Mouse (Mus musculus) embryonic facial prominence, embryonic 11.5 days (tissue): ENCODE measurements around the gene Fbxo41. TPM values are rescaled to one million over a fixed set of nuclear protein-coding genes. Genes with fewer than 3 reads are reported as not detected.
A peak's percentile ranks its signal among the peaks of the same experiment; 100 is the strongest.

Experiments
- ATAC-seq: fragments of 200-750 bp; cut with Nextera tagmentation; replicated peaks from 2 replicates; pipeline ENCODE4 v1.8.0; 2017; ENCODE audit warnings: low read depth; ENCODE audit not compliant: insufficient number of reproducible peaks, low FRiP score, low TSS enrichment
- DNase-seq: peaks from one replicate; pipeline ENCODE4 v3.0.0-alpha.2; 2015; ENCODE audit warnings: low spot score
- H3K27ac ChIP-seq: fragments of 300-500 bp; sonication (generic); replicated peaks from 2 replicates; pipeline ENCODE4 v1.5.1; 2014; ENCODE audit warnings: mild to moderate bottlenecking, low read depth, low read length, control low read depth
- H3K27me3 ChIP-seq: fragments of 300-500 bp; sonication (generic); 2 replicates; pipeline ENCODE4 v1.6.1; 2014; ENCODE audit warnings: mild to moderate bottlenecking, low read length, moderate library complexity, mixed read lengths; ENCODE audit not compliant: control insufficient read depth, insufficient read depth
- H3K36me3 ChIP-seq: fragments of 300-500 bp; sonication (generic); replicated peaks from 2 replicates; pipeline ENCODE4 v1.6.1; 2014; ENCODE audit warnings: low read depth, mild to moderate bottlenecking, low read length, moderate library complexity, mixed read lengths; ENCODE audit not compliant: control insufficient read depth, insufficient read depth
- H3K4me1 ChIP-seq: fragments of 300-500 bp; sonication (generic); 2 replicates; pipeline ENCODE4 v1.6.1; 2014; ENCODE audit warnings: low read length, mixed read lengths; ENCODE audit not compliant: control insufficient read depth, insufficient read depth
- H3K4me2 ChIP-seq: fragments of 300-500 bp; sonication (generic); 2 replicates; pipeline ENCODE4 v1.6.1; 2014; ENCODE audit warnings: low read depth, mild to moderate bottlenecking, control low read depth, low read length, moderate library complexity
- H3K4me3 ChIP-seq: fragments of 300-500 bp; sonication (generic); 2 replicates; pipeline ENCODE4 v1.5.1; 2014; ENCODE audit warnings: low read depth, low read length, control low read depth
- H3K9ac ChIP-seq: fragments of 300-500 bp; sonication (generic); replicated peaks from 2 replicates; pipeline ENCODE4 v1.6.1; 2014; ENCODE audit warnings: mild to moderate bottlenecking, control low read depth, low read length
- H3K9me3 ChIP-seq: fragments of 300-500 bp; sonication (generic); replicated peaks from 2 replicates; pipeline ENCODE4 v1.6.1; 2016; ENCODE audit warnings: mild to moderate bottlenecking, low read length, inconsistent platforms, mixed read lengths; ENCODE audit not compliant: control insufficient read depth
- WGBS: fragments of 180-500 bp; shearing (Covaris S2); extraction: QIAGEN DNeasy Blood & Tissue Kit; methylation state at CpG from one replicate; pipeline ENCODE4 v1.1.7; 2014; 5-methylcytosine and 5-hydroxymethylcytosine counted together
- polyA plus RNA-seq: library from polyadenylated mRNA; unstranded; fragments of >200 nt; fragmentation: Nextera tagmentation; extraction: Ambion mirVana; gene quantifications from 2 replicates; pipeline ENCODE4 v1.2.1, GENCODE M21; 2014

Fbxo41 gene
- polyA plus RNA-seq, 1 experiment from 2014 or later: 0.35 TPM

- H3K4me3 ChIP-seq: peak overlapping the region; percentile 74
- no peak overlapping the region for H3K27ac ChIP-seq
- peaks cover 4% of the 10 kb centered on the region; the same call in 1 of the 2 replicates for H3K27me3 ChIP-seq
- H3K9ac ChIP-seq: peak overlapping the region; percentile 71
- ATAC-seq: peak; percentile 87
- no peaks in the 10 kb centered on the region; the same call in 1 of the 2 replicates for H3K4me1 ChIP-seq
- no peaks in the 10 kb centered on the region for H3K36me3 ChIP-seq
- peak; percentile 50 for DNase-seq
- peak overlapping the region; percentile 94 for H3K4me2 ChIP-seq
- no peaks in the 10 kb centered on the region for H3K9me3 ChIP-seq
- WGBS: 2% methylated on average over 31 of the region's 37 CpGs
These were observed 487 bp downstream of the Fbxo41 start for GRCm38 (mm10) chr6:85502103-85502910.

- Histone ChIP-seq H3K9ac (no peak overlapping the region), H3K4me3 (peak overlapping the region; percentile 74), H3K9me3 (no peaks in the 10 kb centered on the region), H3K4me2 (peak overlapping the region; percentile 94; the same call in 1 of the 2 replicates), H3K4me1 (no peaks in the 10 kb centered on the region; the same call in 1 of the 2 replicates), H3K27ac (no peak overlapping the region), H3K36me3 (no peaks in the 10 kb centered on the region), H3K27me3 (peaks cover 4% of the 10 kb centered on the region; the same call in 1 of the 2 replicates)
- WGBS: 10% methylated on average over 6 of the region's 6 CpGs
- ATAC-seq (no peak), DNase-seq (no peak)
These were observed 1.2 kb downstream of the Fbxo41 start for GRCm38 (mm10) chr6:85501571-85502102.

- WGBS: 66% methylated on average over 1 of the region's 1 CpGs
- Histone ChIP-seq H3K27ac (no peak overlapping the region), H3K9me3 (no peaks in the 10 kb centered on the region), H3K27me3 (peaks cover 4% of the 10 kb centered on the region; the same call in 1 of the 2 replicates), H3K4me1 (no peaks in the 10 kb centered on the region; the same call in 1 of the 2 replicates), H3K9ac (no peak overlapping the region), H3K36me3 (no peaks in the 10 kb centered on the region), H3K4me3 (no peak overlapping the region), H3K4me2 (no peak overlapping the region)
- no peak for ATAC-seq
- DNase-seq: no peak
These were observed 2.4 kb downstream of the Fbxo41 start for GRCm38 (mm10) chr6:85500416-85500815.

- 66% methylated on average over 9 of the region's 9 CpGs for WGBS
- no peak overlapping the region for H3K4me2 ChIP-seq
- peak; percentile 53 for DNase-seq
- H3K4me3 ChIP-seq: no peak overlapping the region
- no peak overlapping the region for H3K27ac ChIP-seq
- no peak overlapping the region for H3K9ac ChIP-seq
- H3K27me3 ChIP-seq: no peaks in the 10 kb centered on the region
- no peaks in the 10 kb centered on the region for H3K36me3 ChIP-seq
- H3K9me3 ChIP-seq: no peaks in the 10 kb centered on the region
- no peaks in the 10 kb centered on the region; the same call in 1 of the 2 replicates for H3K4me1 ChIP-seq
- ATAC-seq: no peak
These were observed 4.6 kb downstream of the Fbxo41 start for GRCm38 (mm10) chr6:85498147-85498546.

- ATAC-seq (no peak), DNase-seq (no peak)
- Histone ChIP-seq H3K4me2 (no peak overlapping the region), H3K4me1 (no peaks in the 10 kb centered on the region), H3K36me3 (no peaks in the 10 kb centered on the region), H3K27me3 (no peaks in the 10 kb centered on the region), H3K9me3 (no peaks in the 10 kb centered on the region), H3K4me3 (no peak overlapping the region), H3K27ac (no peak overlapping the region), H3K9ac (no peak overlapping the region)
These were observed 5.8 kb downstream of the Fbxo41 start for GRCm38 (mm10) chr6:85496976-85497375.

- H3K9me3 ChIP-seq: no peaks in the 10 kb centered on the region
- H3K9ac ChIP-seq: no peak overlapping the region
- H3K4me1 ChIP-seq: no peaks in the 10 kb centered on the region; the same call in 1 of the 2 replicates
- no peaks in the 10 kb centered on the region for H3K27me3 ChIP-seq
- DNase-seq: peak; percentile 58
- ATAC-seq: no peak
- no peak overlapping the region for H3K27ac ChIP-seq
- WGBS: 56% methylated on average over 3 of the region's 3 CpGs
- H3K36me3 ChIP-seq: no peaks in the 10 kb centered on the region
- no peak overlapping the region for H3K4me2 ChIP-seq
- H3K4me3 ChIP-seq: no peak overlapping the region
These were observed 11.2 kb downstream of the Fbxo41 start for GRCm38 (mm10) chr6:85491606-85492005.

GRCm38 (mm10) chr6:85490252-85490651 lies 12.5 kb downstream of the Fbxo41 start:
- Histone ChIP-seq H3K4me1 (no peaks in the 10 kb centered on the region; the same call in 1 of the 2 replicates), H3K4me2 (no peak overlapping the region), H3K36me3 (no peaks in the 10 kb centered on the region), H3K27me3 (peaks cover 12% of the 10 kb centered on the region), H3K27ac (no peak overlapping the region), H3K4me3 (no peak overlapping the region), H3K9ac (no peak overlapping the region), H3K9me3 (no peaks in the 10 kb centered on the region)
- no peak for ATAC-seq
- 91% methylated on average over 4 of the region's 4 CpGs for WGBS
- no peak for DNase-seq

GRCm38 (mm10) chr6:85489717-85490116 lies 13.1 kb downstream of the Fbxo41 start:
- WGBS: 69% methylated on average over 3 of the region's 3 CpGs
- Histone ChIP-seq H3K9me3 (no peaks in the 10 kb centered on the region), H3K4me2 (no peak overlapping the region), H3K4me3 (no peak overlapping the region), H3K36me3 (no peaks in the 10 kb centered on the region), H3K4me1 (peaks cover 1% of the 10 kb centered on the region; the same call in 1 of the 2 replicates), H3K27me3 (peaks cover 16% of the 10 kb centered on the region), H3K27ac (no peak overlapping the region), H3K9ac (no peak overlapping the region)
- no peak for ATAC-seq
- DNase-seq: no peak
